Comparison of ENCODE assay signal across 14 mouse cellular contexts in genomic region chr10:98906941-98907549, GRCm38 (mm10). TPM values are rescaled to one million over a fixed set of nuclear protein-coding genes. Genes with fewer than 3 reads are reported as not detected.
DNase-seq lines count a peak whose midpoint lies in the region; ATAC-seq and TF ChIP-seq lines count a peak whose summit lies in the region.
"Had no signal": no experiment of that assay in that cellular context is flagged by ENCODE, and none has a peak within 500 bp of the region (broad histone marks: within the 10 kb centered on the region; RNA-seq: fewer than 3 reads in every experiment).

No protein-coding gene starts in this region.

- H3K27ac ChIP-seq in heart, postnatal 0 days (ENCODE audit: low read depth), result no peak overlapping the region
- H3K27ac ChIP-seq in MEL (ENCODE audit: control insufficient read depth, low read depth, low read length), result peak overlapping the region; percentile 76
- H3K27ac ChIP-seq in neural tube, embryonic 15.5 days (replicated peaks), result no peak overlapping the region
- no peak overlapping the region for H3K27ac ChIP-seq in hindbrain, postnatal 0 days
- H3K27ac ChIP-seq: limb, embryonic 13.5 days had no signal

- intact Hi-C loops in heart, postnatal 10 days (cut with DNase I), result loop anchor here (5.0 kb wide), 1 partner anchor 125 kb away; no protein-coding TSS in a partner anchor

- no peak overlapping the region for H3K4me2 ChIP-seq in heart, postnatal 0 days (ENCODE audit: low read depth, low read length)
- H3K4me2 ChIP-seq in neural tube, embryonic 15.5 days, result no peak overlapping the region
- H3K4me2 ChIP-seq in hindbrain, postnatal 0 days (ENCODE audit: low read depth, low read length), result no peak overlapping the region
- H3K4me2 ChIP-seq: limb, embryonic 13.5 days had no signal

- H3K4me1 ChIP-seq in heart, postnatal 0 days (ENCODE audit: control insufficient read depth, insufficient read depth), result no peaks in the 10 kb centered on the region
- H3K4me1 ChIP-seq in MEL (ENCODE audit: control insufficient read depth in 1 of 2, insufficient read depth in 2 of 2, low read length in 2 of 2), result peaks cover 10 to 28% of the 10 kb centered on the region in 2 experiments
- no peaks in the 10 kb centered on the region for H3K4me1 ChIP-seq in neural tube, embryonic 15.5 days
- H3K4me1 ChIP-seq in hindbrain, postnatal 0 days (ENCODE audit: insufficient read depth, low read length), result no peaks in the 10 kb centered on the region
- H3K4me1 ChIP-seq: limb, embryonic 13.5 days had no signal

- no peaks in the 10 kb centered on the region for H3K79me2 ChIP-seq in MEL (ENCODE audit: control insufficient read depth, insufficient read depth, low read length, poor library complexity)

- H3K27me3 ChIP-seq in heart, postnatal 0 days (ENCODE audit: control insufficient read depth, insufficient read depth, low read length), result no peaks in the 10 kb centered on the region
- no peaks in the 10 kb centered on the region for H3K27me3 ChIP-seq in MEL (ENCODE audit: control insufficient read depth in 1 of 2, insufficient read depth in 2 of 2, low read length in 2 of 2)
- no peaks in the 10 kb centered on the region for H3K27me3 ChIP-seq in neural tube, embryonic 15.5 days (replicated peaks)
- no peaks in the 10 kb centered on the region for H3K27me3 ChIP-seq in hindbrain, postnatal 0 days (ENCODE audit: insufficient read depth, low read length)
- H3K27me3 ChIP-seq: limb, embryonic 13.5 days had no signal

- TF ChIP-seq CTCF in heart, postnatal 0 days (IDR thresholded peaks at IDR 0.05; ENCODE audit: low read depth), result no peak
- TF ChIP-seq CTCF in MEL (IDR thresholded peaks at IDR 0.05 in 2 of 3, conservative IDR thresholded peaks at IDR 0.05 in 1 of 3; ENCODE audit: control insufficient read depth in 1 of 3, insufficient read depth in 1 of 3, low read depth in 2 of 3, low read length in 3 of 3, poor library complexity in 1 of 3, severe bottlenecking in 1 of 3), result no peak
- TF ChIP-seq CTCF in hindbrain, postnatal 0 days (IDR thresholded peaks at IDR 0.05; ENCODE audit: low read depth), result no peak

- TF ChIP-seq EP300 in heart, postnatal 0 days (IDR thresholded peaks at IDR 0.05; ENCODE audit: low read depth), result no peak
- peak; percentile 81 to 86 for TF ChIP-seq EP300 in MEL (IDR thresholded peaks at IDR 0.05; ENCODE audit: low read depth in 1 of 2, low read length in 2 of 2)

- H3K36me3 ChIP-seq in heart, postnatal 0 days (replicated peaks; ENCODE audit: control insufficient read depth, insufficient read depth, low read length), result no peaks in the 10 kb centered on the region
- peaks cover 0 to 32% of the 10 kb centered on the region in 2 experiments; a peak in 2 of 4 replicates for H3K36me3 ChIP-seq in MEL (ENCODE audit: control insufficient read depth in 1 of 2, insufficient read depth in 2 of 2, low read length in 2 of 2)
- H3K36me3 ChIP-seq in neural tube, embryonic 15.5 days, result no peaks in the 10 kb centered on the region
- H3K36me3 ChIP-seq in hindbrain, postnatal 0 days (ENCODE audit: insufficient read depth, low read length), result no peaks in the 10 kb centered on the region
- H3K36me3 ChIP-seq: limb, embryonic 13.5 days had no signal

- TF ChIP-seq POLR2A in MEL (IDR thresholded peaks at IDR 0.05; ENCODE audit: control insufficient read depth in 1 of 2, insufficient read depth in 1 of 2, low read depth in 1 of 2, low read length in 2 of 2, poor library complexity in 1 of 2), result no peak

- TF ChIP-seq RAD21 in MEL (IDR thresholded peaks at IDR 0.05; ENCODE audit: low read depth, low read length), result no peak

- 40% methylated on average over 5 of the region's 5 CpGs for WGBS in heart, postnatal 0 days
- 80% methylated on average over 5 of the region's 5 CpGs for WGBS in neural tube, embryonic 15.5 days
- WGBS in hindbrain, postnatal 0 days, result 83% methylated on average over 5 of the region's 5 CpGs

- peak; percentile 11 for DNase-seq in heart, postnatal 0 days (ENCODE audit: low spot score)
- DNase-seq in heart, postnatal 10 days, result no peak
- DNase-seq in MEL (ENCODE audit: low read depth, low spot score), result peak; percentile 86
- peak; percentile 50 for DNase-seq in lung, postnatal 10 days
- DNase-seq in gastrocnemius, postnatal 4 days (ENCODE audit: low spot score in 2 of 2), result no peak
- no peak for DNase-seq in hindbrain, postnatal 0 days (ENCODE audit: low spot score)
- DNase-seq: adrenal gland, adult 8-10 months; cerebellum, postnatal 10 days; heart, postnatal 36 days; right cerebral cortex, postnatal 25 days had no signal

- ATAC-seq in heart, postnatal 0 days (ENCODE audit: insufficient read depth, low read depth), result no peak
- ATAC-seq in granulocyte monocyte progenitor cell, adult 5-6 weeks (replicated peaks; ENCODE audit: poor library complexity, severe bottlenecking), result peak; percentile 38; the same call in 1 of the 2 replicates
- ATAC-seq in neural tube, embryonic 15.5 days (ENCODE audit: low FRiP score), result no peak
- ATAC-seq in hindbrain, postnatal 0 days, result no peak

- no peaks in the 10 kb centered on the region for H3K9me3 ChIP-seq in heart, postnatal 0 days (replicated peaks; ENCODE audit: control insufficient read depth, low read length)
- no peaks in the 10 kb centered on the region for H3K9me3 ChIP-seq in MEL (replicated peaks; ENCODE audit: insufficient read depth, low read length)
- no peaks in the 10 kb centered on the region for H3K9me3 ChIP-seq in neural tube, embryonic 15.5 days (replicated peaks)
- H3K9me3 ChIP-seq in hindbrain, postnatal 0 days (ENCODE audit: low read length), result no peaks in the 10 kb centered on the region
- H3K9me3 ChIP-seq: limb, embryonic 13.5 days had no signal

- no peak overlapping the region for H3K4me3 ChIP-seq in heart, postnatal 0 days (ENCODE audit: low read depth, low read length)
- H3K4me3 ChIP-seq in MEL (ENCODE audit: control insufficient read depth in 1 of 2, insufficient read depth in 1 of 2, low read depth in 2 of 2, low read length in 2 of 2), result no peak overlapping the region
- H3K4me3 ChIP-seq in neural tube, embryonic 15.5 days (replicated peaks), result no peak overlapping the region
- H3K4me3 ChIP-seq in hindbrain, postnatal 0 days (ENCODE audit: low read length), result no peak overlapping the region
- H3K4me3 ChIP-seq: limb, embryonic 13.5 days; myocyte had no signal

- no peak overlapping the region for H3K9ac ChIP-seq in heart, postnatal 0 days (replicated peaks; ENCODE audit: low read depth, low read length)
- H3K9ac ChIP-seq in MEL (ENCODE audit: control insufficient read depth, low read depth, low read length, poor library complexity, severe bottlenecking), result no peak overlapping the region
- H3K9ac ChIP-seq in neural tube, embryonic 15.5 days (replicated peaks), result no peak overlapping the region
- H3K9ac ChIP-seq in hindbrain, postnatal 0 days (replicated peaks; ENCODE audit: low read length), result no peak overlapping the region
- H3K9ac ChIP-seq: limb, embryonic 13.5 days had no signal

TF ChIP-seq in MEL, 35 proteins besides CTCF, POLR2A, EP300 and RAD21:
- peak; percentile 60; the same call in 1 of the 2 replicates for TF ChIP-seq MXI1 (IDR thresholded peaks at IDR 0.05; ENCODE audit: low read depth, low read length)
- TF ChIP-seq CHD1 (IDR thresholded peaks at IDR 0.05; ENCODE audit: low read depth, low read length), result no peak
- peak; percentile 82 for TF ChIP-seq TCF12 (IDR thresholded peaks at IDR 0.05; ENCODE audit: low read depth, low read length)
- no peak for TF ChIP-seq MAZ (IDR thresholded peaks at IDR 0.05; ENCODE audit: low read depth, low read length)
- TF ChIP-seq HCFC1 (IDR thresholded peaks at IDR 0.05; ENCODE audit: low read depth, low read length), result no peak
- peak; percentile 97 for TF ChIP-seq RCOR1 (IDR thresholded peaks at IDR 0.05; ENCODE audit: low read depth, low read length)
- peak; percentile 88 for TF ChIP-seq GATA1 (IDR thresholded peaks at IDR 0.05; ENCODE audit: low read depth, low read length)
- TF ChIP-seq TAL1 (IDR thresholded peaks at IDR 0.05; ENCODE audit: low read length), result peak; percentile 91
- TF ChIP-seq ETS1 (IDR thresholded peaks at IDR 0.05; ENCODE audit: low read depth, low read length), result peak; percentile 89
- peak; percentile 64; the same call in 1 of the 2 replicates for TF ChIP-seq MYC (IDR thresholded peaks at IDR 0.05; ENCODE audit: low read depth, low read length)
- peak; percentile 50; the same call in 1 of the 2 replicates for TF ChIP-seq MAX (IDR thresholded peaks at IDR 0.05; ENCODE audit: low read length)
- TF ChIP-seq BHLHE40 (IDR thresholded peaks at IDR 0.05; ENCODE audit: borderline replicate concordance, low read depth, low read length), result peak; percentile 67; the same call in 1 of the 2 replicates
- no peak for TF ChIP-seq NELFE (IDR thresholded peaks at IDR 0.05; ENCODE audit: low read depth, low read length)
- TF ChIP-seq SIN3A (IDR thresholded peaks at IDR 0.05; ENCODE audit: low read length), result peak; percentile 59; the same call in 1 of the 2 replicates
- TF ChIP-seq MYB (IDR thresholded peaks at IDR 0.05; ENCODE audit: low read depth, low read length), result no peak

RNA-seq across cellular contexts. Expression of gene Atp2b1, which starts 7.2 kb away (rescaled TPM):
- 28.3 and 37.7 TPM in 2 replicates for total RNA-seq in heart, postnatal 0 days (2014; rRNA removed; ENCODE audit: low replicate concordance)
- 64.8 and 67.0 TPM in 2 replicates for polyA plus RNA-seq in heart, postnatal 0 days (2015; fragmentation: Nextera tagmentation; extraction: Ambion mirVana)
- total RNA-seq in heart, postnatal 10 days (2021), result 10 to 100 TPM; 73.3 to 76.6 TPM
- total RNA-seq in MEL (2012; rRNA removed), result 23.5 and 29.4 TPM in 2 replicates
- polyA plus RNA-seq in MEL (2012; ENCODE audit: insufficient read depth in 1 of 2, insufficient read length in 2 of 2, low read depth in 1 of 2, low replicate concordance in 2 of 2, missing spikeins in 1 of 2), result 10 to 100 TPM in 1 of 2 experiments, not detected in 1; 26.6 TPM
- 32.1 and 40.7 TPM in 2 replicates for total RNA-seq in granulocyte monocyte progenitor cell, adult 5-6 weeks (2014; fragmentation: Nextera tagmentation)
- total RNA-seq in granulocyte monocyte progenitor cell, adult 5-6 weeks (2017), result 54.3 and 61.8 TPM in 2 replicates
- polyA plus RNA-seq in neural tube, embryonic 15.5 days (2015; fragmentation: Nextera tagmentation; extraction: Ambion mirVana), result 372 and 398 TPM in 2 replicates
- total RNA-seq in gastrocnemius, postnatal 4 days (2021), result 100 to 1,000 TPM in 1 of 2 experiments, 10 to 100 TPM in 1; 95.1 to 102 TPM
- total RNA-seq in hindbrain, postnatal 0 days (2014; rRNA removed), result 152 and 154 TPM in 2 replicates
- 336 and 338 TPM in 2 replicates for polyA plus RNA-seq in hindbrain, postnatal 0 days (2015; fragmentation: Nextera tagmentation; extraction: Ambion mirVana)

Comparison
In these comparisons a context has a peak if more than half of its experiments do, and no peak if none do; other contexts are left out.
1. DNase-seq: peak in heart, postnatal 0 days (single experiment), MEL (single experiment) and lung, postnatal 10 days (single experiment); none in heart, postnatal 10 days (0 of 2), gastrocnemius, postnatal 4 days (0 of 2) and hindbrain, postnatal 0 days (single experiment).